Mouse (Mus musculus) midbrain, embryonic 15.5 days (tissue): ENCODE data around the gene Limd2. TPM values are rescaled to one million over a fixed set of nuclear protein-coding genes. Genes with fewer than 3 reads are reported as not detected.
"Not testable (repeated sequence)": the region's sequence is repeated elsewhere in the genome, so short reads cannot be mapped to it uniquely, and the experiment has no call there.

Experiments used
- ATAC-seq: fragments of 200-750 bp; cut with Nextera tagmentation; replicated peaks from 2 replicates; pipeline ENCODE4 v1.8.0; 2017; ENCODE audit warnings: moderate TSS enrichment
- H3K27ac ChIP-seq: fragments of 300-500 bp; sonication (generic); 2 replicates; pipeline ENCODE4 v1.5.1; 2015; ENCODE audit warnings: mild to moderate bottlenecking, inconsistent platforms
- H3K27me3 ChIP-seq: fragments of 300-500 bp; sonication (generic); replicated peaks from 2 replicates; pipeline ENCODE4 v1.6.1; 2015; ENCODE audit warnings: inconsistent platforms
- H3K36me3 ChIP-seq: fragments of 300-500 bp; sonication (generic); replicated peaks from 2 replicates; pipeline ENCODE4 v1.6.1; 2015; ENCODE audit warnings: inconsistent platforms
- H3K4me1 ChIP-seq: fragments of 300-500 bp; sonication (generic); 2 replicates; pipeline ENCODE4 v1.6.1; 2015; ENCODE audit warnings: inconsistent platforms
- H3K4me2 ChIP-seq: fragments of 300-500 bp; sonication (generic); 2 replicates; pipeline ENCODE4 v1.6.1; 2015; ENCODE audit warnings: inconsistent platforms, mild to moderate bottlenecking, moderate library complexity
- H3K4me3 ChIP-seq: fragments of 300-500 bp; sonication (generic); 2 replicates; pipeline ENCODE4 v1.5.1; 2015; ENCODE audit warnings: mild to moderate bottlenecking, inconsistent platforms
- H3K9ac ChIP-seq: fragments of 300-500 bp; sonication (generic); 2 replicates; pipeline ENCODE4 v1.6.1; 2015; ENCODE audit warnings: mild to moderate bottlenecking, inconsistent platforms
- H3K9me3 ChIP-seq: fragments of 300-500 bp; sonication (generic); 2 replicates; pipeline ENCODE4 v1.6.1; 2016; ENCODE audit warnings: inconsistent platforms
- WGBS: fragments of 180-500 bp; shearing (Covaris S2); methylation state at CpG from one replicate; pipeline ENCODE4 v1.1.7; 2015; ENCODE audit warnings: mixed read lengths; 5-methylcytosine and 5-hydroxymethylcytosine counted together
- polyA plus RNA-seq: library from polyadenylated mRNA; unstranded; fragments of >200 nt; fragmentation: Nextera tagmentation; extraction: Ambion mirVana; gene quantifications from 2 replicates; pipeline ENCODE4 v1.2.1, GENCODE M21; 2015

Limd2 gene
- polyA plus RNA-seq, result 167 and 179 TPM in 2 replicates

DNA sequence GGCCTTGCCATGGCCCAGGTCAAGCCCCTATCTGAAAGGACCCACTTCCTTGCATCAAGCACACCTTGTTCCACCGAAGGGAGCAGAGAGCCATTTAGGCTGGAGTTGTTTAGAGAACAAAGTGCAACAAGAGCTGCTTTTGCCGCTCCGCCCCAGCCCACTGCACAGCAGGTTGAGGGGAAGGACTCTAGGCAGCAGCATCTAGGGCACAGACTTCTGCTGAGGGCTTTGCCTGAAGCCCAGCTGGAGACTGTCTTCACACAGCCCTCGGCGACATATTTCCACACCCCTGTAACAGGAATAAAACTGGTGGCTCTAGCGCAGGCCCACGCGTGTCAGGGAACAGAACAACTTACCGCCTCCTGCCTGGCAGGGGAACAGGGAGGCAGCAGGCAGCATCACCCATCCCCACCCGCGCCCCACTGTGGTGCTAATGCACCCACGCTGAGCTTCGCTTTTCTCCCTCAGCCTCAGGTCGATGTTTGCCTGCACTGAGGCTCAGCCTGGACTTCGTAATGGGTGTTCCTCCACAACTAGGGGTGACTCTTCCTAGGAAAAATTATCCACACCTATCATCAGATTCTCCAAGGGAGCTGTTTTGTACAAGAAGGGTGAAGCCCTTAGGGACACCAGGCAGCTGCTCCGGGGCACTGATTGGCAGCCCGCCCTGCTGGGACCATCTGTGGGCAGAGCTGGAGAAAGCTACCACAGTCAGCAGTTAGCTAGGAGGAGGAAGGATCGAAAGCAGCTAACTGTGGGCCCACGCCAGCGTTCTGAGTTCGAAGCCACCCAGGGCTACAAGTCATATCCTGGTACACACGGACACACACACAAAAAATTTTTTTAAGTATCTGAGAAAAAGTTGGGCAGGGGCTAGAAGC, at the start of gene Limd2, which contains the start of gene Gm10840:
TSS of gene Limd2 (minus strand) at position 20 of the 881 bp plus-strand sequence.
TSS of gene Gm10840 (plus strand) at position 10 of the 881 bp plus-strand sequence.
- Histone ChIP-seq H3K27me3 (no peaks in the 10 kb centered on the region), H3K4me1 (peaks cover 37% of the 10 kb centered on the region), H3K4me3 (peak within 1 kb of the TSS; percentile 86), H3K27ac (peak within 1 kb of the TSS; percentile 99), H3K4me2 (peak within 1 kb of the TSS; percentile 72), H3K9ac (peak within 1 kb of the TSS; percentile 95), H3K9me3 (no peaks in the 10 kb centered on the region), H3K36me3 (peaks cover 11% of the 10 kb centered on the region; the same call in 1 of the 2 replicates)
- 21% methylated on average over 22 of the region's 22 CpGs for WGBS
- ATAC-seq, result peak; percentile 28

DNA sequence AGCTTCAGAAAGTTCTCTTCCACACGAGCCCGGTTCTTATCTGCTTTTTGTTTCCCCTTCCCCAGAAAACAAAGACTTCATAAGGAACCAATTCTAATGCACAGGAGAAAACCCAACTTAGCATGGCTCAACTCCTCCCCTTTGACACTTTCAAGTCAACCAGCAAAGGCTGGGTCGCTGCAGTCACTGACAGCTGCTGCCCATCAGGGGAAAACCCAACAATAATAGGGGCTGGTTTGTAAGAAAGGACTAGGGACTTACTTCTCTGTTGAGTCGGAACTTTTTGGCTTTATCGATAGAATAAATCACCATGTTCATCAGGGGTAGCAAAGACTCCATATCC, 41.4 kb upstream of the Limd2 start, which contains the start of gene Strada:
TSS of gene Strada (minus strand) at position 46 of the 343 bp plus-strand sequence.
- Histone ChIP-seq H3K36me3 (peaks cover 70% of the 10 kb centered on the region), H3K9ac (no peak within 1 kb of the TSS), H3K9me3 (no peaks in the 10 kb centered on the region), H3K4me2 (no peak within 1 kb of the TSS), H3K27me3 (no peaks in the 10 kb centered on the region), H3K4me3 (no peak within 1 kb of the TSS), H3K4me1 (no peaks in the 10 kb centered on the region), H3K27ac (no peak within 1 kb of the TSS)
- ATAC-seq, result no peak
- 82% methylated on average over 5 of the region's 5 CpGs for WGBS

DNA sequence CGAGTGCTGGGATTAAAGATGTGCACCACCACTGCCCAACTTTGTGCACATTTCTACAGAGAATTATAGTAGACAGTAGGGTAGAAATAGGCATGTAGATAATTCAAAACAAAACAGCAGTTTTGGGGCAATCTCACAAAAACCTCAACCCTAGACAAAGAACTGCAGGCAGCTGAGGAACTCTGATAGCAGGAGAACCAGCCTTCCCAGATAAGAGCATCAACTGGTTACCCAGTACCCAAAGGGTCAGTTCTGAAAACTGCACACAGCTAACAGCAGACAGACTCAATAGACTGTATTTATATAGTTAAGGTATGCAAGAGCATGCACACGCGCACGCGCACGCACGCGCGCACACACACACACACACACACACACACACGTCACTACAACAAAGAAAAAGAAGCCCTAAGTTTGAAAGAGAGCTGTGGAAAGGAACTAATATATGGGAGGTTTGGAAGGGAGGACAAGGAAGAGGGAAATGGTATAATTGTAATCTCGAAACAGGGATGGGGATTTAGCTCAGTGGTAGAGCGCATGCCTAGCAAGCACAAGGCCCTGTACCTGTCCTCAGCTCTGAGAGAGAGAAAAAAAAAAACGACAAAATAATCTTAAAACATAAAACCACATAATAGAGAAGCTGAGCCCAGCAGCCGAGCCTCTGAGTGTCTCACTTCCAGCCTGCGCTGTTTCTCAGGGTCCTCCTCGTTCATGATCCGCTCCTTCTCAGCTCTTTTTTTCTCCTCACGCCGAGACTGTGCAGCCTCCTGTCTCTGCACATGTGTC, 40.9 kb upstream of the Limd2 start:
- H3K36me3 ChIP-seq, result peaks cover 66% of the 10 kb centered on the region
- H3K9me3 ChIP-seq, result no peaks in the 10 kb centered on the region
- H3K27ac ChIP-seq, result no peak overlapping the region
- H3K4me1 ChIP-seq, result no peaks in the 10 kb centered on the region
- WGBS, result 94% methylated on average over 19 of the region's 19 CpGs
- no peak overlapping the region for H3K9ac ChIP-seq
- H3K4me2 ChIP-seq, result no peak overlapping the region
- no peaks in the 10 kb centered on the region for H3K27me3 ChIP-seq
- H3K4me3 ChIP-seq, result no peak overlapping the region
- no peak for ATAC-seq

DNA sequence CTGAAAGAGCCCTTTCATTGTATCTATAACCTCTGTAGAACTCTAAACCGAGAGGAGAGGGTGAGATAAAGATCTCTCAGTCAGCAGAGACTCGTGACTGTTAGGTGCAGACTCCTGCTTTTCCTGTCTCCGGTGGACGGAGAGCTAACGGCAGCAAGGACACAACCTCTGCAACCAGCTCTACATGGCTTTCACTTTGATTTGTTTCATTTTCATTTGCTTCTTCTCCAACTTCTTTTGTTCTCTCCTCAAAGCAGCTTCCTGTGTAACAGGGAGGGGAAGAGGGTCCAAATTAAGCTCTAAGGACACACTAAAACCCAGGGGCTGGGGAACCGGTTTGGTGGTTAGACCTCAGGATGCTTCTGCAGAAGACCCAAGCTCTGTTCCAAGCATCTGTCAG, 40.1 kb upstream of the Limd2 start:
- Histone ChIP-seq H3K27ac (no peak overlapping the region), H3K27me3 (no peaks in the 10 kb centered on the region), H3K9ac (no peak overlapping the region), H3K36me3 (peaks cover 60% of the 10 kb centered on the region), H3K4me3 (no peak overlapping the region), H3K9me3 (no peaks in the 10 kb centered on the region), H3K4me2 (no peak overlapping the region), H3K4me1 (no peaks in the 10 kb centered on the region)
- 91% methylated on average over 6 of the region's 6 CpGs for WGBS
- ATAC-seq, result no peak

DNA sequence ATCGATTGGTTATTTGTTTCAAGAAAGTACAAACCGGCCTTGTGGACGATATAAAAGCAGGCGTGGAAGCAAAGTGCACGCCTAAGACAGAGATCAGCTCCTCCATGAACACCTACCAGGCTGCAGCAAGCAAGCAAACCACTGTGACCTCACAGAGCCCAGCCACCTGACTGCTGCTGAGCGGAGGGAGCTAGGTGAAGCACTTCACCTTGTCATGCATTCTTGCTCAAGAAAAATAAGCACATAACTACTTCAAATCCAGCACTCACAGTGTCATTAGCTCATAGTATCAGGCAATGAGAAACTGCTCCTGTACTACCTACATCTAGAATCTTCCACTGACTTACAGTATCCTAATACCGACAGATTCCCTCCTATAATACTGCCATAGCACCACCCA, 39.3 kb upstream of the Limd2 start:
- H3K27me3 ChIP-seq, H3K4me3 ChIP-seq, ATAC-seq, H3K4me2 ChIP-seq, H3K9ac ChIP-seq, H3K9me3 ChIP-seq, H3K4me1 ChIP-seq, H3K27ac ChIP-seq: not testable (repeated sequence)
- WGBS, result 95% methylated on average over 7 of the region's 7 CpGs
- peaks cover 53% of the 10 kb centered on the region for H3K36me3 ChIP-seq

DNA sequence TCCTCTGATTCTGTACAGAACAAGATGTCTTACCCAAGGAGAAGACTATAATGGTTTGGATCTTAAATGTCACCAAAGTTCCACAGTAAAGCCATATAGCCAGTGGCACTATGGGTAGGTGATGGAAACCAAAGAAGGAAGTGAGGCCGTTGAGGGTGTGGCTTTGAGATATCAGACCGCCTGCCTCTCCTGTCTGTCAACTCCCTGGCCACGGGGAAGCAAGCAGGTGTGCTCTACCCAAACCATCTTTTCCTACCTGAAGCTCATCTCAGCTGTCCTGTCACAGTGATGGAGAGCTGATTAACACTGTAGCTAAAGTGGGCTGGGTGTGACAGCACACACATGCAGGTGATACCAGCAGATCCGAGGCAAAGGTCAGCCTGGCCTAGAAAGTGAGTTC, 37.6 kb upstream of the Limd2 start:
- ATAC-seq, result no peak
- peaks cover 45% of the 10 kb centered on the region for H3K36me3 ChIP-seq
- no peaks in the 10 kb centered on the region for H3K27me3 ChIP-seq
- H3K4me2 ChIP-seq, result no peak overlapping the region
- peaks cover 3% of the 10 kb centered on the region; the same call in 1 of the 2 replicates for H3K4me1 ChIP-seq
- no peaks in the 10 kb centered on the region for H3K9me3 ChIP-seq
- no peak overlapping the region for H3K4me3 ChIP-seq
- 94% methylated on average over 4 of the region's 4 CpGs for WGBS
- H3K9ac ChIP-seq, result no peak overlapping the region
- H3K27ac ChIP-seq, result no peak overlapping the region

DNA sequence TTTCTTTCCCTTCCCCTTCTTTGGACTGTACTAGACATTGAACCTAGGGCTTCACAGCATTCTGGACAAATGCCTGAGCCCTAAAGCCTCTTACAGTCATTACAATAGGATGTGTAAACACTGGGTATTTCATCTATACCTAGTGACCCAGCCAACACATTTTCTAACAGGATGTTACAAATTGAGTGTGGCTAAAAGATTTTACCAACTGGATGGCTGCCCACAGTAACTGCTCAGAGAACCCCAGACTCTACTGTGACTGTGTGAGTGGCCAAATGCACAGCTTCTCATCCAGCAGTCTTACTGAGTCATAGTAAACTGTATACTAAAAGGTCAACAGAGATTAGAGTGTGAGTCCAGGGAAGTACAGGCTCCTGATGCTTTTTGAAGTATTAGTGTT, 34.7 kb upstream of the Limd2 start:
- no peak overlapping the region for H3K4me2 ChIP-seq
- H3K9ac ChIP-seq, result no peak overlapping the region
- H3K9me3 ChIP-seq, result no peaks in the 10 kb centered on the region
- H3K27ac ChIP-seq, result no peak overlapping the region; the same call in 1 of the 2 replicates
- H3K4me1 ChIP-seq, result peaks cover 12% of the 10 kb centered on the region
- H3K27me3 ChIP-seq, result no peaks in the 10 kb centered on the region
- H3K4me3 ChIP-seq, result no peak overlapping the region
- ATAC-seq, result no peak
- peaks cover 18% of the 10 kb centered on the region for H3K36me3 ChIP-seq

DNA sequence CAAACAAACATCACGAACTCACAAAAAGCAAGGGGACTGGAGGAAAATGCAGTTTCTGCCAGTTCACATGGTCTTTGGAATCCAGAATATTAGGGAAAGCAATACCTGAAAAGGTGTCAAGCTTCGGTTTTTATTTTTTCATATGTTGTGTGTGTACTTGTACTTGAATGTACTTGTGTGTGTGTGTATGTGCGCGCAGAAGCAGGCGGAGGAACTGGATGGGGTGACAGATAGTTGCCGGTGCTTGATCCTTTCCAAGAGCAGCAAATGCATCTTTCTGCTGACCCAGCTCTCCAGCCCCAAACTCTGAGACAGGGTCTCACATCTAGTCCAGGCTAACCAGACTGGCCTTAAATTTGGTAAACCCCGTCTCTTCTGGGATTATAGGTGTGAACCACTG, 34.2 kb upstream of the Limd2 start:
- ATAC-seq, result no peak
- WGBS, result 90% methylated on average over 7 of the region's 7 CpGs
- H3K4me3 ChIP-seq, result no peak overlapping the region

DNA sequence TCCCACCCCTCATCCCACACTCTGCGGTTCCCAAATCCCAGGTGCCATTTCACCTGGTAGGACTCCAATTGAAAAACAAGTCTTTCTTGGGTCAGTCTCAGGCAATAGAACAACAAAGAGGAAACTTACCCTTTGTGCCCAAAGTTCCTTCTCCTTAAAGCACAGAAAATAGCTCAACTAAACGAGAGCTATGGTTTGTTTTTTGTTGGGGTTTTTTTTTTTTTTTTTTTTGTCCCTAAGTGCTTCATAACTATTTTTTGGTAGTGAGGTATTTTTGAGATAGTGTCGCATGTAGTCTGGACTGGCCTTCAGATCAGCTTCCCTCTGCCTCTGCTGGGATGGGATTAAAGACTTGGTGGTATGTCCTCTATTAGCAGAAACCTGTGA, 33.5 kb upstream of the Limd2 start:
- Histone ChIP-seq H3K27ac (peak overlapping the region; percentile 89), H3K27me3 (no peaks in the 10 kb centered on the region), H3K4me3 (peak overlapping the region; percentile 57), H3K9me3 (no peaks in the 10 kb centered on the region), H3K9ac (peak overlapping the region; percentile 68), H3K4me2 (peak overlapping the region; percentile 56), H3K36me3 (peaks cover 18% of the 10 kb centered on the region), H3K4me1 (peaks cover 12% of the 10 kb centered on the region)
- no peak for ATAC-seq
- 50% methylated on average over 3 of the region's 3 CpGs for WGBS

More for the DNA sequence above, 34.2 kb upstream of the Limd2 start:
- H3K9me3 ChIP-seq, result no peaks in the 10 kb centered on the region
- H3K9ac ChIP-seq, result no peak overlapping the region
- H3K4me2 ChIP-seq, result no peak overlapping the region
- H3K4me1 ChIP-seq, result peaks cover 12% of the 10 kb centered on the region
- no peak overlapping the region; the same call in 1 of the 2 replicates for H3K27ac ChIP-seq
- H3K36me3 ChIP-seq, result peaks cover 18% of the 10 kb centered on the region
- H3K27me3 ChIP-seq, result no peaks in the 10 kb centered on the region

DNA sequence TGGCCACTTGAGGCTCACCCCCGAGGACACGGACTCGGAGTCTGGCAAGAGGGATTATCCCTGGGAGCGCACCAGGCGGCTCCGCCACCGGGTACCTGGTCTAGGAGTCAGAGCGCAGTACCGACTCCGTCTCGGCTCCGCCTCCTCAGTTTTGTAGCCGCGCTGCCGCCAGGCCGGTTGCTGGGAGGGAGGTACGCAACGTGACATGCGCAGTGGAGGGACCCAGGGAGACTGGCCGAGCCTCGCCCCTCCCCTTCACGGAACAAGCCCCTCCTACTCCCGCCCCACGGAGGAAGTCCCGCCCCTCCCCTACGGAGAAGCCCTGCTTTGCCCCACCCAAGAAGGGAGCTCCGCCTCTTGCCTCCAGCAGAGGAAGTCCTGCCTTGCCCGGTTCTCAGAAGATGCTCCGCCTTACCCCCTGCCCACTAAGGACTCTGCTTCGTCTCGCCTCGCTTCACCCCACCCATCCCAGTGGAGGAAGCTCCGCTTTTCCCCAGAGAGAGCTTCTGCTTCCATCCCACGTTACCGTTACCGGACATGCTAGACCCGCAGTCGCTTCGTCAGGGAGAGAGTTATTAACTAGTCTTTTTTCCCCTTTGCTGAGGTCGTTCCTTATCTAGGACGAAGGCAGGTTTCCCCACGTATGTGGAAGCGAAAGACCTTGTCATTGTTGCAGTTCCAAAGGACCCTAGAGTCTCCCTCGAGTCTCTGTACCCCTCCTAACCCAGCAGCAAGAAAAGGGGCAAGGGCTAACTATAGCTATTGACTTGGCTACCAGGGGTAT, 32.9 kb upstream of the Limd2 start:
- Histone ChIP-seq H3K4me3 (peak overlapping the region; percentile 57), H3K9ac (peak overlapping the region; percentile 71), H3K27ac (peak overlapping the region; percentile 89), H3K27me3 (no peaks in the 10 kb centered on the region), H3K9me3 (no peaks in the 10 kb centered on the region), H3K36me3 (peaks cover 14% of the 10 kb centered on the region), H3K4me2 (peak overlapping the region; percentile 56), H3K4me1 (peaks cover 12% of the 10 kb centered on the region)
- under 1% methylated on average over 44 of the region's 44 CpGs for WGBS
- ATAC-seq, result peak; percentile 96

DNA sequence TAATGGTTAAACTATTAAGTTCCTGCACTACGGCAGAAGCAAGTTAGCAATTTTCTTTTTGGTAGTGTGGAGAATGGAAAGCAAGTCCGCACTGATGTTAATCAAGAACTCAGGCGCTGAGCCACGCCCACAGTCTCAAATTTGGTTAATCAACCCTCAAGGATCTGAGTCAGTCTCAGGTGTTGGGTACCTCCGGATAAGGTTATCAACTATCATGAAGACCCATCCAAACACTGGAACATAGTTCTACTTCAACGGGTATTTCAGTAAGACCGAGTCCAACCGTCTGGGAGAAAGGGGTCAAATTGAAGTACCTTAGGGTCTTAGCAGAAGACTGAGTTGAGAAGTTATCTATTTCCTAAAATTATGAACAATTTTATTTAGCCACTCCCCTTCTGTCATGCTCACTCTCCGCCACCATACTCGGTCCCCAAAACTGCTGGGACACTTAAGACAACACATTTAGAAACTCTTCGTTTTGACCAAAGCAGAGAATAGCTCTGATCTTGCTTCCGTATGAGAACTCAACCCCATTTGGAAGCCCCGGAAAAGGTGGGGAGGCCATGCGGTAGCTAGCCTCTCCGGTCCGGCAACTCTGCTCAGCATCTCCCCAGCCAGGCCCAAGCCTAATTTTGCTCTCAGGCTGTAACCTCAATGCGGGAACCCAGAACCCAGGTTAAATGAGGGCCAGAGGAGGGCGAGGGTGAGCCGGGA, 32.2 kb upstream of the Limd2 start:
- ATAC-seq, result peak; percentile 80; the same call in 1 of the 2 replicates
- peak overlapping the region; percentile 57 for H3K4me3 ChIP-seq
- H3K36me3 ChIP-seq, result peaks cover 7% of the 10 kb centered on the region
- H3K9me3 ChIP-seq, result no peaks in the 10 kb centered on the region
- H3K27ac ChIP-seq, result peak overlapping the region; percentile 89
- H3K4me2 ChIP-seq, result peak overlapping the region; percentile 56
- no peaks in the 10 kb centered on the region for H3K27me3 ChIP-seq
- H3K9ac ChIP-seq, result peak overlapping the region; percentile 71
- peaks cover 12% of the 10 kb centered on the region for H3K4me1 ChIP-seq
- WGBS, result 12% methylated on average over 19 of the region's 19 CpGs
